Comparison of ENCODE assay signal across 8 mouse cellular contexts in genomic region chr3:51377878-51378664, GRCm38 (mm10). TPM values are rescaled to one million over a fixed set of nuclear protein-coding genes. Genes with fewer than 3 reads are reported as not detected.
DNase-seq lines count a peak whose midpoint lies in the region; ATAC-seq lines count a peak whose summit lies in the region.

No protein-coding gene starts in this region.

- H3K4me3 ChIP-seq in heart, embryonic 12.5 days, result peak overlapping the region; percentile 44

- peak; percentile 33 to 45 for DNase-seq in kidney, adult 8-10 months
- no peak for DNase-seq in kidney, adult 18-20 months
- peak; percentile 63 for DNase-seq in c-Kit-positive CD71-positive TER-119-positive erythroid progenitor cells, embryonic 14.5 days (ENCODE audit: low spot score)
- DNase-seq in kidney, postnatal 36 days, result peak; percentile 57 to 70
- DNase-seq in yolk sac, embryonic 10.5 days (ENCODE audit: low spot score), result peak; percentile 51
- no peak for DNase-seq in ovary, adult 18-20 months (ENCODE audit: low spot score)

- no peaks in the 10 kb centered on the region for H3K27me3 ChIP-seq in heart, embryonic 12.5 days (replicated peaks)

- H3K9me3 ChIP-seq in heart, embryonic 12.5 days (replicated peaks), result peaks cover 3% of the 10 kb centered on the region; the same call in 1 of the 2 replicates

- no peak overlapping the region for H3K27ac ChIP-seq in heart, embryonic 12.5 days (ENCODE audit: poor library complexity, severe bottlenecking)

- no peaks in the 10 kb centered on the region for H3K4me1 ChIP-seq in heart, embryonic 12.5 days (replicated peaks)

- H3K36me3 ChIP-seq in heart, embryonic 12.5 days, result no peaks in the 10 kb centered on the region

- H3K9ac ChIP-seq in heart, embryonic 12.5 days, result no peak overlapping the region

- H3K4me2 ChIP-seq in heart, embryonic 12.5 days, result peak overlapping the region; percentile 67

- WGBS in heart, embryonic 12.5 days, result 27% methylated on average over 31 of the region's 31 CpGs

- ATAC-seq in heart, embryonic 12.5 days (ENCODE audit: insufficient number of reproducible peaks, low FRiP score), result no peak
- peak; percentile 68 for ATAC-seq in megakaryocyte-erythroid progenitor cell, adult 5-6 weeks (replicated peaks; ENCODE audit: low FRiP score, low TSS enrichment, poor library complexity, severe bottlenecking)

RNA-seq across cellular contexts. Expression of gene Mgarp, which starts 18.5 kb away (rescaled TPM):
- 14.0 and 14.5 TPM in 2 replicates for polyA plus RNA-seq in heart, embryonic 12.5 days (2016; fragmentation: Nextera tagmentation; extraction: Ambion mirVana)
- total RNA-seq in megakaryocyte-erythroid progenitor cell, adult 5-6 weeks (2014; fragmentation: Nextera tagmentation), result not detected in 2 replicates
- total RNA-seq in megakaryocyte-erythroid progenitor cell, adult 5-6 weeks (2017), result not detected in 2 replicates

RNA-seq across cellular contexts. Expression of gene Ndufc1, which starts 30.7 kb away (rescaled TPM):
- 1,439 and 1,474 TPM in 2 replicates for polyA plus RNA-seq in heart, embryonic 12.5 days (2016; fragmentation: Nextera tagmentation; extraction: Ambion mirVana)
- 273 and 323 TPM in 2 replicates for total RNA-seq in megakaryocyte-erythroid progenitor cell, adult 5-6 weeks (2014; fragmentation: Nextera tagmentation)
- total RNA-seq in megakaryocyte-erythroid progenitor cell, adult 5-6 weeks (2017), result 64.5 and 116 TPM in 2 replicates

RNA-seq across cellular contexts. Expression of gene Naa15, which starts 36.9 kb away (rescaled TPM):
- polyA plus RNA-seq in heart, embryonic 12.5 days (2016; fragmentation: Nextera tagmentation; extraction: Ambion mirVana), result 49.1 and 50.4 TPM in 2 replicates
- 116 and 129 TPM in 2 replicates for total RNA-seq in megakaryocyte-erythroid progenitor cell, adult 5-6 weeks (2014; fragmentation: Nextera tagmentation)
- 123 and 152 TPM in 2 replicates for total RNA-seq in megakaryocyte-erythroid progenitor cell, adult 5-6 weeks (2017)

RNA-seq across cellular contexts. Expression of gene Elf2, which starts 37.6 kb away (rescaled TPM):
- 45.5 and 57.7 TPM in 2 replicates for polyA plus RNA-seq in heart, embryonic 12.5 days (2016; fragmentation: Nextera tagmentation; extraction: Ambion mirVana)
- total RNA-seq in megakaryocyte-erythroid progenitor cell, adult 5-6 weeks (2014; fragmentation: Nextera tagmentation), result 68.1 and 69.2 TPM in 2 replicates
- total RNA-seq in megakaryocyte-erythroid progenitor cell, adult 5-6 weeks (2017), result 117 and 122 TPM in 2 replicates

Comparison
In these comparisons a context has a peak if more than half of its experiments do, and no peak if none do; other contexts are left out.
1. DNase-seq: peak in kidney, adult 8-10 months (2 of 2), c-Kit-positive CD71-positive TER-119-positive erythroid progenitor cells, embryonic 14.5 days (single experiment), kidney, postnatal 36 days (2 of 2) and yolk sac, embryonic 10.5 days (single experiment); none in kidney, adult 18-20 months (single experiment) and ovary, adult 18-20 months (single experiment).